Mouse (Mus musculus) forebrain, embryonic 15.5 days (tissue): ENCODE measurements around the gene Nat8f3. TPM values are rescaled to one million over a fixed set of nuclear protein-coding genes. Genes with fewer than 3 reads are reported as not detected.
"Not testable (repeated sequence)": the region's sequence is repeated elsewhere in the genome, so short reads cannot be mapped to it uniquely, and the experiment has no call there.

ENCODE experiments used
- ATAC-seq: fragments of 200-750 bp; cut with Nextera tagmentation; replicated peaks from 2 replicates; pipeline ENCODE4 v1.8.0; 2017; ENCODE audit warnings: mild to moderate bottlenecking, moderate TSS enrichment, moderate library complexity
- H3K27ac ChIP-seq: fragments of 300-500 bp; sonication (generic); replicated peaks from 2 replicates; pipeline ENCODE4 v1.5.1; 2015; ENCODE audit warnings: mild to moderate bottlenecking, inconsistent platforms
- H3K27me3 ChIP-seq: fragments of 300-500 bp; sonication (generic); 2 replicates; pipeline ENCODE4 v1.6.1; 2015; ENCODE audit warnings: inconsistent platforms
- H3K36me3 ChIP-seq: fragments of 300-500 bp; sonication (generic); 2 replicates; pipeline ENCODE4 v1.6.1; 2015; ENCODE audit warnings: mild to moderate bottlenecking, inconsistent platforms
- H3K4me1 ChIP-seq: fragments of 300-500 bp; sonication (generic); 2 replicates; pipeline ENCODE4 v1.6.1; 2015; ENCODE audit warnings: inconsistent platforms
- H3K4me2 ChIP-seq: fragments of 300-500 bp; sonication (generic); replicated peaks from 2 replicates; pipeline ENCODE4 v1.6.1; 2015; ENCODE audit warnings: mild to moderate bottlenecking, inconsistent platforms
- H3K4me3 ChIP-seq: fragments of 300-500 bp; sonication (generic); 2 replicates; pipeline ENCODE4 v1.5.1; 2015; ENCODE audit warnings: mild to moderate bottlenecking, inconsistent platforms
- H3K9ac ChIP-seq: fragments of 300-500 bp; sonication (generic); replicated peaks from 2 replicates; pipeline ENCODE4 v1.6.1; 2015; ENCODE audit warnings: mild to moderate bottlenecking, inconsistent platforms
- H3K9me3 ChIP-seq: fragments of 300-500 bp; sonication (generic); 2 replicates; pipeline ENCODE4 v1.6.1; 2016; ENCODE audit warnings: inconsistent platforms
- WGBS: fragments of 180-500 bp; shearing (Covaris S2); methylation state at CpG from one replicate; pipeline ENCODE4 v1.1.7; 2015; ENCODE audit warnings: mixed read lengths; 5-methylcytosine and 5-hydroxymethylcytosine counted together
- polyA plus RNA-seq: library from polyadenylated mRNA; unstranded; fragments of >200 nt; fragmentation: Nextera tagmentation; extraction: Ambion mirVana; gene quantifications from 2 replicates; pipeline ENCODE4 v1.2.1, GENCODE M21; 2015

The Nat8f3 gene
- 0.24 and 0.34 TPM in 2 replicates for polyA plus RNA-seq

GRCm38 (mm10) chr6:85765532-85765931 lies at the start of gene Nat8f3:
TSS of gene Nat8f3 (minus strand) at chr6:85765754.
- not testable (repeated sequence) for ATAC-seq, H3K27me3 ChIP-seq, H3K27ac ChIP-seq, H3K4me1 ChIP-seq, H3K36me3 ChIP-seq, H3K4me2 ChIP-seq, H3K4me3 ChIP-seq, H3K9me3 ChIP-seq, H3K9ac ChIP-seq
- WGBS = 67% methylated on average over 13 of the region's 13 CpGs

GRCm38 (mm10) chr6:85813339-85813738 lies 47.8 kb upstream of the Nat8f3 start:
- Histone ChIP-seq H3K36me3 (no peaks in the 10 kb centered on the region), H3K4me1 (no peaks in the 10 kb centered on the region), H3K4me3 (no peak overlapping the region), H3K27ac (no peak overlapping the region), H3K27me3 (no peaks in the 10 kb centered on the region), H3K9ac (no peak overlapping the region), H3K4me2 (no peak overlapping the region), H3K9me3 (no peaks in the 10 kb centered on the region)
- 90% methylated on average over 2 of the region's 2 CpGs for WGBS
- no peak for ATAC-seq

GRCm38 (mm10) chr6:85810942-85811537 lies 45.5 kb upstream of the Nat8f3 start:
- not testable (repeated sequence) for H3K36me3 ChIP-seq, H3K27me3 ChIP-seq, H3K4me1 ChIP-seq, H3K9ac ChIP-seq, H3K4me3 ChIP-seq, ATAC-seq, H3K27ac ChIP-seq, H3K9me3 ChIP-seq, H3K4me2 ChIP-seq
- WGBS = 62% methylated on average over 3 of the region's 3 CpGs

- not testable (repeated sequence) for H3K4me3 ChIP-seq, H3K9ac ChIP-seq, H3K27ac ChIP-seq, H3K36me3 ChIP-seq, H3K4me1 ChIP-seq, H3K9me3 ChIP-seq, H3K4me2 ChIP-seq, H3K27me3 ChIP-seq, ATAC-seq
- 90% methylated on average over 3 of the region's 3 CpGs for WGBS
Measured at GRCm38 (mm10) chr6:85810514-85810913, 45.0 kb upstream of the Nat8f3 start.

- H3K9ac ChIP-seq, H3K27ac ChIP-seq, H3K4me2 ChIP-seq, H3K4me1 ChIP-seq, H3K27me3 ChIP-seq, H3K9me3 ChIP-seq, H3K4me3 ChIP-seq, ATAC-seq, H3K36me3 ChIP-seq: not testable (repeated sequence)
- 65% methylated on average over 3 of the region's 3 CpGs for WGBS
Measured at GRCm38 (mm10) chr6:85809784-85810183, 44.2 kb upstream of the Nat8f3 start.

GRCm38 (mm10) chr6:85803180-85803579 lies 37.6 kb upstream of the Nat8f3 start:
- not testable (repeated sequence) for H3K4me2 ChIP-seq, H3K4me1 ChIP-seq, H3K9ac ChIP-seq, H3K36me3 ChIP-seq, H3K9me3 ChIP-seq, H3K4me3 ChIP-seq, ATAC-seq, H3K27ac ChIP-seq, H3K27me3 ChIP-seq
- 71% methylated on average over 5 of the region's 5 CpGs for WGBS

GRCm38 (mm10) chr6:85763127-85764070 lies 2.2 kb downstream of the Nat8f3 start:
- H3K4me3 ChIP-seq, H3K27me3 ChIP-seq, ATAC-seq, H3K9ac ChIP-seq, H3K9me3 ChIP-seq, H3K4me2 ChIP-seq, H3K36me3 ChIP-seq, H3K27ac ChIP-seq, H3K4me1 ChIP-seq: not testable (repeated sequence)
- WGBS = 87% methylated on average over 6 of the region's 6 CpGs

GRCm38 (mm10) chr6:85762678-85763077 lies 2.9 kb downstream of the Nat8f3 start:
- not testable (repeated sequence) for H3K4me3 ChIP-seq, H3K4me1 ChIP-seq, H3K27me3 ChIP-seq, H3K4me2 ChIP-seq, H3K9ac ChIP-seq, H3K9me3 ChIP-seq, ATAC-seq, H3K27ac ChIP-seq, H3K36me3 ChIP-seq
- WGBS = 79% methylated on average over 2 of the region's 2 CpGs

- not testable (repeated sequence) for H3K27me3 ChIP-seq, H3K27ac ChIP-seq, H3K9me3 ChIP-seq, H3K4me2 ChIP-seq, ATAC-seq, H3K9ac ChIP-seq, H3K4me3 ChIP-seq, H3K4me1 ChIP-seq, H3K36me3 ChIP-seq
- WGBS = 78% methylated on average over 4 of the region's 6 CpGs
Measured at GRCm38 (mm10) chr6:85755705-85756249, 9.8 kb downstream of the Nat8f3 start.

GRCm38 (mm10) chr6:85713105-85713504 lies 52.4 kb downstream of the Nat8f3 start, which contains the start of gene Nat8f7:
TSS of gene Nat8f7 (minus strand) at chr6:85713205.
- not testable (repeated sequence) for H3K4me1 ChIP-seq, ATAC-seq, H3K4me2 ChIP-seq, H3K27ac ChIP-seq, H3K27me3 ChIP-seq, H3K9me3 ChIP-seq, H3K9ac ChIP-seq, H3K4me3 ChIP-seq, H3K36me3 ChIP-seq
- 88% methylated on average over 10 of the region's 10 CpGs for WGBS

GRCm38 (mm10) chr6:85709607-85710006 lies 55.9 kb downstream of the Nat8f3 start:
- ATAC-seq, H3K4me1 ChIP-seq, H3K4me3 ChIP-seq, H3K36me3 ChIP-seq, H3K27me3 ChIP-seq, H3K9ac ChIP-seq, H3K4me2 ChIP-seq, H3K9me3 ChIP-seq, H3K27ac ChIP-seq: not testable (repeated sequence)
- 63% methylated on average over 1 of the region's 1 CpGs for WGBS

GRCm38 (mm10) chr6:85709206-85709605 lies 56.3 kb downstream of the Nat8f3 start:
- H3K36me3 ChIP-seq, H3K4me2 ChIP-seq, H3K9ac ChIP-seq, H3K4me1 ChIP-seq, H3K27ac ChIP-seq, ATAC-seq, H3K4me3 ChIP-seq, H3K9me3 ChIP-seq, H3K27me3 ChIP-seq: not testable (repeated sequence)
- 93% methylated on average over 5 of the region's 5 CpGs for WGBS
